Mouse (Mus musculus): ENCODE data around the gene Marc2. TPM values are rescaled to one million over a fixed set of nuclear protein-coding genes. Genes with fewer than 3 reads are reported as not detected.

The Marc2 gene
- polyA plus RNA-seq, 1 experiment from 2014 or later, result 96.7 TPM

- peaks cover 6% of the 10 kb centered on the region for H3K27me3 ChIP-seq (replicated peaks)
- peak overlapping the region; percentile 48 for H3K4me2 ChIP-seq
- 16% methylated on average over 31 of the region's 31 CpGs for WGBS
- H3K36me3 ChIP-seq (replicated peaks), result no peaks in the 10 kb centered on the region
- H3K4me1 ChIP-seq, result peaks cover 10% of the 10 kb centered on the region
- peak overlapping the region; percentile 40 for H3K27ac ChIP-seq
- H3K9ac ChIP-seq, result 0 out of 2 replicates have a peak overlapping the region, but pooled peaks have one; percentile 3
- peak; percentile 96 for ATAC-seq (replicated peaks)
- H3K9me3 ChIP-seq, result no peaks in the 10 kb centered on the region
- peak overlapping the region; percentile 17 for H3K4me3 ChIP-seq
Observed at GRCm38 (mm10) chr1:184851741-184852618, 5.7 kb upstream of the Marc2 start.

- Histone ChIP-seq H3K4me3 (no peak overlapping the region), H3K9ac (no peak overlapping the region), H3K36me3 (replicated peaks) (no peaks in the 10 kb centered on the region), H3K27me3 (replicated peaks) (peaks cover 10% of the 10 kb centered on the region), H3K9me3 (no peaks in the 10 kb centered on the region), H3K4me2 (no peak overlapping the region), H3K27ac (no peak overlapping the region), H3K4me1 (peaks cover 16% of the 10 kb centered on the region)
- ATAC-seq (replicated peaks), result no peak
- 40% methylated on average over 7 of the region's 7 CpGs for WGBS
Observed at GRCm38 (mm10) chr1:184851166-184851565, 4.9 kb upstream of the Marc2 start.

DNA sequence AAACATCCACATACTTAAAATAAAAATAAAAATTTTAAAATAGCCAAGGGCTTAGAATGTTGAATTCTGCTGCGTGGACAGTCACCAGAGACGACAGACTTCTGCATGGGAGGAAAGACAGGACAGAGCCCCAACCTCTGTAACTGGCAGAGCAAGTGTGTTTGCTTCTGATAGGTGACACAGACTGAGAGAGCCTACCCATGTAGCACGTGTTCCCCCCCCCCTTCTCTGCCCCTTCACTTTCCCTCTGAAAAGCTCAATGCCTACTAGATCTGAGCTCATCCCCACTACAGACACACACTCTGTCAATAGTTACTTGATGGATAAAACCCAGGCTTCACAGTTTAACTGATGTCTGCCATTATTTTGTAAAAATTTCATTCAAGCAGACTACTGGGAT lies 722 bp upstream of the Marc2 start:
- Histone ChIP-seq H3K4me3 (no peak overlapping the region), H3K27ac (no peak overlapping the region), H3K9me3 (no peaks in the 10 kb centered on the region), H3K4me2 (no peak overlapping the region), H3K36me3 (replicated peaks) (no peaks in the 10 kb centered on the region), H3K9ac (no peak overlapping the region), H3K27me3 (replicated peaks) (peaks cover 10% of the 10 kb centered on the region), H3K4me1 (peaks cover 28% of the 10 kb centered on the region)
- WGBS, result 48% methylated on average over 3 of the region's 3 CpGs
- ATAC-seq (replicated peaks), result no peak

DNA sequence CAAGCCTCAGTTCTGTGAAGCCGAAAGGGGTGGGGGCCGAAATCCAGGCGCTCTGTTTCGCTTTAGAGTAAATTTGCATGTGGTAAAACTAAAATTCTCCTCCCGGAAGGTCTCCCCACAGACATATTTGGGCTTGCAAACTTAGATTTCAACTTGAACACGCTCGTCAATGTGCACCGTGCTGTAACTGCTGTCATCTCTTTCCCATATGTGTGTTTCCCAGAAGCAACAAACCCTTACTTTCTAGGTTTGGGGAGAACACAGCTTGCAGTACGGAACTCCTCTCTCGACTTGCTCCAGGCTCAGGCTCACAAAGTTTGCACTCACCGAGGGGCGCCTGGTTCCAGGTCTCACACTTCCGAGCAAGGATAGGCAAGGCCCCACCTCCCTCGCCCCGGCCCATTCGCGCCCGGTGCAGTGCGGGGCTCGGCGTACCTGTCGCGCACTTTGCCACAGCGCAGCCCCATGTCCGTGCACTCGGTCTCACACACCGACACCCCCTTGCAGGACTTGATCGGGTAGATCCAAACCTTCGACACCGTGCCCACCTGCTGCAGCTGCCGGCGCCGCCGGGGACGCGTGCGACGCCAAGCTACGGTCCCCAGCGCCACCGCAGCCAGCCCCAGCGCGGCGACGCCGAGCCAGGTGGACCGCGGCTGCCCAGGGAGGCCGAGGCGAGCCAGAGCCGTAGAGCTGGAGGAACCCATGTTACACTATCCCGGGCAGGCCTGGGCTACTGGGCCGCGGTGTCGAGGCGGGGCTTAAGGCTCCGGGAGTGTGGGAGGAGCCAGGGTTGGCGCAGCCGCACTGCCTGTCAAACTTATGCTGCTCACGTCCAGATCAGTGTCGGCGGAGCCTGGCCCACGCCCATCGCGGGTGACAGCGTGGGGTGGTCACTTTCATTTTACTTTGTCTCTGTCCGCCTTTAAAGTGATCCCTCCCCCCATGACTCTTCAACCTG lies 860 bp downstream of the Marc2 start:
- H3K27ac ChIP-seq, result peak overlapping the region; percentile 67
- WGBS, result under 1% methylated on average over 67 of the region's 67 CpGs
- H3K4me1 ChIP-seq, result peaks cover 25% of the 10 kb centered on the region
- peaks cover 5% of the 10 kb centered on the region; the same call in 1 of the 2 replicates for H3K27me3 ChIP-seq (replicated peaks)
- H3K4me2 ChIP-seq, result peak overlapping the region; percentile 95
- 0 out of 2 replicates have a peak, but pooled peaks cover 2% of the 10 kb centered on the region for H3K36me3 ChIP-seq (replicated peaks)
- peak overlapping the region; percentile 84 for H3K9ac ChIP-seq
- H3K9me3 ChIP-seq, result no peaks in the 10 kb centered on the region
- H3K4me3 ChIP-seq, result peak overlapping the region; percentile 91
- peak; percentile 97 for ATAC-seq (replicated peaks)

DNA sequence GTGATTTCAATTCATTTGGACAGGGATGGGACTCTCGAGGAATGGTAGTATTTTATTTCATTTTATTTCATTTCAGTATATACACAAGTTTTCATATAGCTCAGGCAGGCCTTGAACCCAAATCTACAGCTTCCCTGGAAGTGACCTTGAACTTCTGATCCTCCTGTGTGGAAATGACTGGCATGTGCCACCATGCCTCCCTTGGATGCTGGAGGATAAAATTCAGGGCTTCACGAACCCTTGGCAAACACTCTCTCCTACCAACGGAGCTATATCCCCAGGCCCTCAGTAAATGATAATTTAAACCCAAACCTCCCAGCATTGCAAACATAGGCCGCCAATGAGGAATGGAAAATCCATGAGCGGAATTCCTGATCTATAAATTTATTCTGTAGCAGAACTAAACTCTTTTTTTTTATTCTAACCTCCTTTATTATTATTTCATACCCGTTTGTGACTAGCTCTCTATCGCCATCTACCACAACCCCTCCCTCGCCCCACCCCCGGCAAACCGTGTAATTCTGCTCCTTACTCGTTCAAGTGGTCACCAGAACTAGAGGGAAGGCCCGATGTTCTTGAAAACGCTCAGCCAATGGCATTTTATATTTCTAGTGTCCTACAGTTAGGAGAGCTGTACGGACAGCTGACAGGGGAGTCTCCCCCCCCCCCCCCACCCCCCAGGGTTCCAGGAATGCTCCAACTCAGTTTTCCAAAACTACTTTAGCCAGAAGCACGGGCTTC lies 1.8 kb downstream of the Marc2 start:
- Histone ChIP-seq H3K9me3 (no peaks in the 10 kb centered on the region), H3K27me3 (replicated peaks) (0 out of 2 replicates have a peak, but pooled peaks cover 5% of the 10 kb centered on the region), H3K4me3 (peak overlapping the region; percentile 91), H3K4me1 (peaks cover 25% of the 10 kb centered on the region), H3K4me2 (peak overlapping the region; percentile 95), H3K36me3 (replicated peaks) (0 out of 2 replicates have a peak, but pooled peaks cover 5% of the 10 kb centered on the region), H3K9ac (peak overlapping the region; percentile 84; the same call in 1 of the 2 replicates), H3K27ac (no peak overlapping the region)
- ATAC-seq (replicated peaks), result no peak
- 19% methylated on average over 15 of the region's 15 CpGs for WGBS

DNA sequence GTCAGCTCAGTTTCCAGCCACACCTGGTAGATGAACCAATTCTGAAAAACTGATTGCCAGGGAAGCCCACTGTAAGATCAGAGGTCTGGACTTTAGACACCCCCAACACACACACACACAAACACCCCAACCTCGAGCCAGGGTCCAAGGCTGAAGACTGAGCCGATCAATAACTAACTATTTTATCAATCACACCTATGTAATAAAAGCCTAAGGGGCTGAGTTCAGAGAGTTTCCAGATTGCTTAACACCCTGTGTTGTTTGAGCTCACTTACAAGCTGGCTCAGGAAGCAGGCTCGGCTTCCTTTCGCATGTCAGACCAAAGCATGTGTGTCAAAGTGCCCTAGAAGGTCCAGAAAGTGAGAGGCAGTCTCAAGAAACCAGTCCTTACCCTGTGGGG lies 8.6 kb downstream of the Marc2 start:
- Histone ChIP-seq H3K4me3 (no peak overlapping the region), H3K27ac (no peak overlapping the region), H3K4me2 (no peak overlapping the region), H3K27me3 (replicated peaks) (no peaks in the 10 kb centered on the region), H3K4me1 (no peaks in the 10 kb centered on the region), H3K36me3 (replicated peaks) (0 out of 2 replicates have a peak, but pooled peaks cover 5% of the 10 kb centered on the region), H3K9ac (no peak overlapping the region), H3K9me3 (no peaks in the 10 kb centered on the region)
- no peak for ATAC-seq (replicated peaks)
- 91% methylated on average over 4 of the region's 4 CpGs for WGBS

DNA sequence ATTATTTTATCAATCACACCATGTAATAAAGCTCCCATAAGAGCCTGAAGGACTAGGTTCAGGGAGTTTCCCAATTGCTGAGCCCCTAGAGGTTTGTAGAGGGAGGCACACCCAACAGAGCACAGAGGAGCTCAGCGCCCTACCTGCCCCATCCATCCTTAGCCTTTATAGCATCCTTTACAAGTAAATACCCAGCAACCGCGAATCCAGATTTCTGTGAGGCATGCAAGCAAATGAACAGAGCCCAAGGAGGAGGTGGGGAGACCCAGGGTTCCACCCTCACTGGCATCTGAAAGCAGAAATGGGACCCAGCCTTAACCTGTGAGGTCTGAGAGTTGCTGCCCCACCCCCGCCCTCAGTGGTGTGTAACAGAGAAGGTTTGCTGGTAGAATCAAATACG lies 9.9 kb downstream of the Marc2 start:
- ATAC-seq (replicated peaks), result no peak
- no peak overlapping the region for H3K27ac ChIP-seq
- H3K4me3 ChIP-seq, result no peak overlapping the region
- no peaks in the 10 kb centered on the region for H3K9me3 ChIP-seq
- H3K27me3 ChIP-seq (replicated peaks), result no peaks in the 10 kb centered on the region
- no peak overlapping the region for H3K4me2 ChIP-seq
- H3K4me1 ChIP-seq, result no peaks in the 10 kb centered on the region
- no peak overlapping the region for H3K9ac ChIP-seq
- 72% methylated on average over 5 of the region's 5 CpGs for WGBS
- H3K36me3 ChIP-seq (replicated peaks), result peaks cover 11% of the 10 kb centered on the region; the same call in 1 of the 2 replicates

GRCm38 (mm10) chr1:184833499-184833898 lies 12.8 kb downstream of the Marc2 start:
- Histone ChIP-seq H3K4me2 (no peak overlapping the region), H3K4me3 (no peak overlapping the region), H3K27me3 (replicated peaks) (no peaks in the 10 kb centered on the region), H3K36me3 (replicated peaks) (peaks cover 6% of the 10 kb centered on the region; the same call in 1 of the 2 replicates), H3K4me1 (no peaks in the 10 kb centered on the region), H3K27ac (no peak overlapping the region), H3K9me3 (no peaks in the 10 kb centered on the region), H3K9ac (no peak overlapping the region)
- no peak for ATAC-seq (replicated peaks)
- 91% methylated on average over 7 of the region's 7 CpGs for WGBS

GRCm38 (mm10) chr1:184832211-184832610 lies 14.0 kb downstream of the Marc2 start:
- Histone ChIP-seq H3K36me3 (replicated peaks) (peaks cover 6% of the 10 kb centered on the region; the same call in 1 of the 2 replicates), H3K27me3 (replicated peaks) (no peaks in the 10 kb centered on the region), H3K9me3 (no peaks in the 10 kb centered on the region), H3K4me1 (peaks cover 5% of the 10 kb centered on the region; the same call in 1 of the 2 replicates), H3K27ac (no peak overlapping the region), H3K9ac (no peak overlapping the region), H3K4me2 (no peak overlapping the region), H3K4me3 (no peak overlapping the region)
- 83% methylated on average over 10 of the region's 10 CpGs for WGBS
- no peak for ATAC-seq (replicated peaks)

DNA sequence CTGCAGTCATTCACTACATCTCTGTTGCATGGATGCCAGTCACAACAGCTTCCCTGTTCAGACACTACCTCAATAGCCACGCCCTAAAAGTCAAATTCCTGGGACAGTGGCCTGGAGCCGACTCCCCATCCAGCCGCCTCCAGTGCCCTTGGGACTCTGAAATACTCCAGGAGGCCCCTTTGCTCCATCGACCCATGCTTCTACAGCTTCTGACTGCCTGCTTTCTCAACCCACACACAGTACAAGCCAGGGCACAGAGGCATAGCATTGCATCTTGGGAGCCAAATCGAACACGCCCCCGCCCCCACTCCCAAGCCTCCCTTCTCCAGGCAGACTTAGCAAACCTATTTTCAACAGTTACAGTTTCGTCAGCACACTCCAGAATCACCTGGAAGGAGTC lies 16.4 kb downstream of the Marc2 start:
- Histone ChIP-seq H3K27ac (no peak overlapping the region), H3K36me3 (replicated peaks) (peaks cover 6% of the 10 kb centered on the region; the same call in 1 of the 2 replicates), H3K9ac (no peak overlapping the region), H3K4me1 (peaks cover 11% of the 10 kb centered on the region), H3K4me2 (no peak overlapping the region), H3K4me3 (no peak overlapping the region), H3K9me3 (no peaks in the 10 kb centered on the region), H3K27me3 (replicated peaks) (no peaks in the 10 kb centered on the region)
- ATAC-seq (replicated peaks), result no peak
- WGBS, result 89% methylated on average over 8 of the region's 8 CpGs

- 0 out of 2 replicates have a peak overlapping the region, but pooled peaks have one; percentile 2 for H3K27ac ChIP-seq
- no peaks in the 10 kb centered on the region for H3K9me3 ChIP-seq
- H3K4me2 ChIP-seq, result peak overlapping the region; percentile 48
- no peak for ATAC-seq (replicated peaks)
- peak overlapping the region; percentile 11; the same call in 1 of the 2 replicates for H3K9ac ChIP-seq
- peaks cover 6% of the 10 kb centered on the region; the same call in 1 of the 2 replicates for H3K36me3 ChIP-seq (replicated peaks)
- H3K4me1 ChIP-seq, result peaks cover 24% of the 10 kb centered on the region
- peak overlapping the region; percentile 22 for H3K4me3 ChIP-seq
- WGBS, result 22% methylated on average over 23 of the region's 23 CpGs
- no peaks in the 10 kb centered on the region for H3K27me3 ChIP-seq (replicated peaks)
Observed at GRCm38 (mm10) chr1:184827175-184827701, 19.0 kb downstream of the Marc2 start.

All from midbrain, embryonic 15.5 days (tissue).